Mouse (Mus musculus) adrenal gland, adult (tissue): ENCODE data around the gene Kptn.

ENCODE experiments used
- DNase-seq, 2 experiments: peaks; one replicate each; pipeline ENCODE4 v3.0.0; 2022 to 2023; ENCODE audit warnings: low spot score in 1 of 2; ENCODE audit not compliant: inconsistent age in 2 of 2

The Kptn gene

DNA sequence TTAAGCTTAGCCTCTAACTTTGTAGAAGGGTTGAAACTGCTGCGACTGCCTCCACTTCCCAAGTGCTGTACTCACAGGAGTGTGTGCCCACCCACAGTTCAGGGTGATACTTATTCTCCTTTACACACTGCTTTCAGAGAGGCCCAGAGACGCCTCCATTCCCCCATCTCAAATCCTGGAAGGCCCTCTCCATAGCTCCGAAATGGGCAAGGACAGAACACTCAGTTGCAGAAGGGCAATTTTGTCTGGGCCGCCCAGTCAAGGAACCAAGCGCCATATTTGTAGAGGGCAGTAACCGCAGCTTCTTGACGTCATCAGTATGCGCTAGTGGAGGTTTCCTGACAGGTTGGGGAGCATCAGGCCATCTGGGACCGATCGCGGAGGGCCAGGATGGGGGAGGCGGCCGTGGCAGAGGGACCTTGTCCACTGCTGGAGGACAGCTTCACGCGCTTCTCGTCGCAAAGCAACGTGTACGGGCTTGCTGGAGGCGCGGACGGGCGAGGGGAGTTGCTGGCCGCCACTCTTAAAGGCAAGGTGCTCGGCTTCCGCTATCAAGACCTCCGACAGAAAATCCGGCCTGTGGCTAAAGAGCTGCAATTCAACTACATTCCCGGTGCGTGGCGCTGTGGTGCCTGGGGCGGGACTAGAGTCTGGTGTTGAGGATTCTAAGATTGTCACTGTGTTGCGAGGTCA is at the start of gene Kptn:
Kptn (plus strand) TSS at position 327 of the 693 bp plus-strand sequence.
- DNase-seq, result peak; percentile 93 to 99

GRCm38 (mm10) chr7:16070846-16071245 is 48.8 kb upstream of the Kptn start:
- DNase-seq, result no peak

- DNase-seq, result peak in 1 of 2 experiments; percentile 36
Measured at GRCm38 (mm10) chr7:16071906-16072305, 47.8 kb upstream of the Kptn start.

DNA sequence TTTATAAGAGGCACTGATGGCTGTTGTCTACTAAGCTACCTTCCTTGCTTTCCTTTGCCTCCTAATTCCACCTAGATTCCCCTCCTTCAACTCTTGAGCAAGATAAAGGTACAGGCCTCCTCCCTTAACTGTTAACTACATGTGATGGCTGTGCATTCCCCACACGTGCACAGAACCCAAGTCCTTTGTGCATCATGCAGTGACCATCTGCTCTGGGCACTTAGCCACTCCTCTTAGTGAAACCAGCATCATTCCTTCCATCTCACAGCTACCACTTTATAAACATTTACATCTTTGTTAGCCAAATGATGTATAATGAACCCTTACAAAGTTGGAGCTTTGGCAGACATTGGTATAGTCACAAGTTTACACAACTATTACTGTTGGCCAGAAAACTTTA is 39.7 kb upstream of the Kptn start:
- no peak for DNase-seq

GRCm38 (mm10) chr7:16080581-16080980 is 39.1 kb upstream of the Kptn start:
- no peak for DNase-seq

- DNase-seq, result no peak
Measured at GRCm38 (mm10) chr7:16083361-16083760, 36.3 kb upstream of the Kptn start.

DNA sequence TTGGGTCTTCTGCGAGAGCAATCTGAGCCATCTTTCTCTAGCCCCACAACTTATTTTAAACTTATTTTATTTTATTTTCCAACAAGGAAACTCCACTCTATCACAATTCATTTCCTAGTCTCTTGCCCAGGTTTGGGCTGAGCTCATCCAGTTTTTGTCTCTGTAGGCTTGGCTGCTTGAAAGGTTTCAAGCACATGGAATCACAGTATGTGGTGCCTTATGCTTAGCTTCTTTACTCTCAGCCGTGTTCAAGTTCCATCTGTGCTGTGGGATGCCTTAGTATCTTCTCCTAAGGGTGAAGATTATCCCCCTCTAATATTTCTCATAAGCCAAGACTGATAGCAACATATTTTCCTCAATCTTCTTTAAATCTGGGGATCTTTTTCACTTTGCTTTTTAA is 32.1 kb upstream of the Kptn start:
- no peak for DNase-seq

DNA sequence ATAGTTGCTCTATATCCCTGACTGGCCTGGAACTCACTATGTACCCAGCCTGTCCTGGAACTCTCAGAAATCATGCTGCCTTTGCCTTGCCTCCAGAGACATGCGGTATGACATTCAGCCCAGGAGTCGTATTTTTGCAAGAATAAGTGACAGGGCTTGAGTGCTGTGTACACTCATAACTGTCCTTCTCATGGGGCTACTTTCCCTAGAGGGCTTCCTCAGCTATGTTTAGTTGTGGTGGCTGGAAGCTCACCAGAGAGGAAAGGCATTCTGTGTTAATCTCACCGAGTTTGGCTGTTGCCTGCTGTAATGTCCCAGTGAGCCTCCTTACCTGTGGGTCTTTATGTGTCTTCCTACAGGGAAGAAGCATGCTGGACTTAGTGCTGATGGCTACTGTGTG is 25.1 kb upstream of the Kptn start:
- DNase-seq, result no peak

DNA sequence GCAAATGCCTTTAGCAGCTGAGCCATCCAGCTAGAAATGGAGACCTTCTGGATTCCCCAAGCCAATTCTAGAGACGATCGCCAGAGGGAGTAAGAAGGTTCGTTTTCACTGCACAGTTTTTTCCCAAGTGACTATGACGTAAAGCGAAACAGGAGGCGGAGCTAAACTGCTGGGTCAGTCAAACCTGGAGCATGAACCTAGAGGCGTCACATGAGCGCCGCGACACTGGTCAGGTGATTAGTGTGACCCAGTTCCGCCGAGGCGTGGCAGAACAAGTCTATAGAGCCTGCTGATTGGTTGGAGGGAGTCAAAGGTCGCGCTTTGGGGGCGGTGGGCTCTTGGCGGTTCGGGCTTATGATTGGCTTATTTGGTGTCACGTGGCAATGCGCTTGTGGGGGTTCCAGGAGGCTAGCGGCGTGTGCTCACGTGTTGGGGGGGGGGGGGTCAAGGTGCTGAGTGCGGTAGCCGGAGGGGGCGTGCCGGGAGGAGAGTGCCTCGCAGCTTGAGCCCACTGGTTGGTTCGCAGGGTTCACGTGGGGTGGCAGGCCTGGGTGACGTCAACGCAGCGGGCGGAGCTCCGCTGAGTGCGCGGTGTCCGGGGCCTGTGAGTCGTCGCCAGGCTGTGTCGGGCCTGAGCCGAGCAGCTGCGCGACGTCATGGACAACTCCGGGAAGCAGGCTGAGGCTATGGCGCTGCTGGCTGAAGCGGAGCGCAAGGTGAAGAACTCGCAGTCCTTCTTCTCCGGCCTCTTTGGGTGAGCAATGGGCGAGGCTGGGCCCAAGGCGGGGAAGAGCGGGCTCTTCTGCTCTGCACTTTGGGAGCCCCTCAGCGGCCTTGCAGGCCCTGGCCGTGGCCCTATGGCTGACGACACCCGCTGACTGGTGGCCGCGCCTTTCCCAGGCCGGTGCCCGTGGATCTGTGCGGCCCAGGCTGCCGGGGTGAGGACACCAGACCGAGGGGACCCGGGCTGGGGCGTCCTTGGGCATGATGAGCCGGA is 21.4 kb upstream of the Kptn start, which contains the start of gene Napa:
Napa (plus strand) TSS at position 438 of the 997 bp plus-strand sequence.
- peak; percentile 99 for DNase-seq

DNA sequence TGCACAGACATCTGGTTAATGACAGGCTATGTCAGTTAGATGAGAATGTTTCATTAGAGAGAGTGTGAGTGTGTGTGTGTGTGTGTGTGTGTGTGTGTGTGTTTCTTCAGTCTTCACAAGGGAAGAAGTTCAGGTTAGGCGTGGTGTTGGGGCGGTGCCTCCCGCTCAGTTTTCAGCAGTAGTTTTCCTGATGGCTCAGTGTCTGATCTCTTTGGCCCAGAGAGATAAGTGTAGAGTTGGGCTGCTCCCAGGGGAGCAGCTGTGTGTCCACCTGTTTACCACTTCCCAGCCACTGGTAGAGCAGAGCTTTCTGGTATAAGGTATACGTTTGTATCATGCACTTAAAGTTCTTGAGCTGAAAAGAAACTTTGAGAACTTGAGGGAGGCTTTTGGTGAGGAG is 19.8 kb upstream of the Kptn start:
- peak in 1 of 2 experiments; percentile 42 for DNase-seq

GRCm38 (mm10) chr7:16101081-16101480 is 18.6 kb upstream of the Kptn start:
- peak in 1 of 2 experiments; percentile 3 for DNase-seq

DNA sequence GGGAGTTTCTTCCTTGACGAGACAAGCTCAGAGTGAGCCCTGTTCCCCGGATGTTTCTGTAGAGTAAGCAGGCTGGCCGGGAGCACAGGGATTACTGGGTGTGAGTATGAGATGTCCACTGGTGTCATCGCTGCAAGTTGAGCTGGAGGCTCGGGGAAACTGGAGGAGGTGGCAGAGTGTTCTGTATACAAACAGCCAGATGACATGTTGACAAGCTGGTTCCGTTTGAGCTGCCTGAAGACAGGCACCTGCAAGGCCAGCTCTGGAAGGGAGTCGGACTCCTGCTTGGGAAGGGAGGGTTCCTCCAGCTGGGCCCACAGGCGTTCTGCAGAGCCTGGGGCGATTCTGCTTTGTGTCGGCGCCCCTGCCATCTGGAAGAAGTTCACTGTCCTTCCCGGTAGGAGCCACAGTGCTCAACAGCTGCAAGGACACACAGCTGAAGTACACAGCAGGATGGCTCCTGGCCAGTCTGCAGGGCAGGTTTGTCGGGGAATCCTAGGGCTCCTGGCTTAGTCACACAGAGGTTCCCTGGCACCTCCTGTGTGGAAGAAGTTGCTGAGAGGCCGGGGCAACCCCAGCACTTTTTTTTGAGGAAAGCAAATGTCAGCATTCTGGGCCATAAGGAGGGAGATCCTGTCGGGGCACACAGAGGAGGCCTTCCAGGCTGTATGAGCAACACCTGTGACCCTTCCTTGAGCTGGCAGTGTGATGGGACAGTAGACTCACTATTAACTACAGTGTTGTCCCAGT is 17.8 kb upstream of the Kptn start:
- DNase-seq, result peak; percentile 35 to 41

- DNase-seq, result peak in 1 of 2 experiments; percentile 7
Measured at GRCm38 (mm10) chr7:16102686-16103226, 16.9 kb upstream of the Kptn start.

GRCm38 (mm10) chr7:16103760-16104159 is 15.9 kb upstream of the Kptn start:
- no peak for DNase-seq

DNA sequence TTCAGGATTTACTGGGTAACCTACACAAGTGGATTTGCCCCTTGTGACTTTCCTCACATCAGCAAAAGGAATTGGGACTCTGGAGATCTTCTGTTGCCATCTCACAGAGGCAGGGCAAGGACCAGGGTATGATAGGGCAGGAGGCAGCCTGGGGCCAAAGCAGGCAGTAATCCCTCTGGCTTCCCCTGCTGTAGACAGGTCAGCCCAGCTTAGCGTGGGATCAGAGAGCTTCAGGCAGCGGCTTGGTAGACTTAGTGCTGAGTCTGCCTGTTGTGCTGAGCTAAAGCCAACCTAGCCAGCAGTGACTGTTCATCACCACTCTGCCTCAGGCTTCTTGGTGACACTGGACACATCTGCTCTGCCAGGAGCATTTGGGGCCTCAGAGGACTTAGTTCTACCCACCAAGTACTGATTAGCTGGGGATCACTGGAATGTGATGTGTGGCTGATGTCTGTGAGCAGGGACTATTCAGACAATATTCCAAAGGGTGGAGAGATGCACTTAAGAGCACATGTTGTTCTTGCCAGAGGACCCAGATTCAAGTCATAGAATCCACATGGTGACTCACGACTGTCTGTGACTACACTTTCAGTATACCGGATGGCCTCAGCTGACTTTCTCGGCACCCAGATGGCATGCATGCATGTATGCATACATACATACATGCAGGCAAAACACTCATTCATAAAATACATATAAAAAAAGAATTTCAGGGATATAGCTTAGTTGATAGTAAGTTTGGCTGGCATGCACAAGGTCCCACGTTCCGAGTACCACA is 14.9 kb upstream of the Kptn start:
- DNase-seq, result peak in 1 of 2 experiments; percentile 3

DNA sequence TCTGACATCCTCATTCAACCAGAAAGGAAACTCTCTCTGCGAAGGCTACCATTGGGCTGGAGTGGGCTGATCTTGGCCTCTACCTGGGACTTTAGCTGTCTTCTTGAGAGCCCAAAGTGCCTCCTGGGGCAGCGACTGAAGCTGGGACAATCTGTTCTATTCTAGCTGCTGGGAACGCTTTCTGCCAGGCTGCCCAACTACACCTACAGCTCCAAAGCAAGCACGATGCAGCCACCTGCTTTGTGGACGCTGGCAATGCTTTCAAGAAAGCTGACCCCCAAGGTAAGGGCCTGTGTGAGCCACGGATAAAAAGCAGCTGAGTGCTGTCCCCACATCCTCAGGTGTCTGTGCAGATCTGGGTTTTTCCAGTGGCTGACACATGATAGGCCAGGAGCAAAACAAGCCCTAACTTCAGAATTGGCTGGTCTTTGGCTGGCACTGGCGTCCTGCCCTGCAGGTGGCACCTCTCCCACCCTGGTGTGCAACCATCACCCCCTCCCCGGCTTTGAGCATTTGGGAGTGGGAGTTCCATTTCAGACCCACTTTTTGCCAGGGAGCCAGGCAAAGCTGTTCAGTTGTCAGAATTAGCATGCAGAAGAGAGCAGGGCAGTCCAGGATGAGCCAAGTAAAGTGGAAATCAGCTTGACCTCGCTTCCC is 10.7 kb upstream of the Kptn start:
- no peak for DNase-seq

GRCm38 (mm10) chr7:16110158-16110557 is 9.5 kb upstream of the Kptn start:
- no peak for DNase-seq

GRCm38 (mm10) chr7:16111284-16112090 is 8.2 kb upstream of the Kptn start:
- no peak for DNase-seq

GRCm38 (mm10) chr7:16116418-16116817 is 3.3 kb upstream of the Kptn start:
- peak in 1 of 2 experiments; percentile 8 for DNase-seq
